ENCODE assay signal across 19 mouse cellular contexts in the genomic region with DNA sequence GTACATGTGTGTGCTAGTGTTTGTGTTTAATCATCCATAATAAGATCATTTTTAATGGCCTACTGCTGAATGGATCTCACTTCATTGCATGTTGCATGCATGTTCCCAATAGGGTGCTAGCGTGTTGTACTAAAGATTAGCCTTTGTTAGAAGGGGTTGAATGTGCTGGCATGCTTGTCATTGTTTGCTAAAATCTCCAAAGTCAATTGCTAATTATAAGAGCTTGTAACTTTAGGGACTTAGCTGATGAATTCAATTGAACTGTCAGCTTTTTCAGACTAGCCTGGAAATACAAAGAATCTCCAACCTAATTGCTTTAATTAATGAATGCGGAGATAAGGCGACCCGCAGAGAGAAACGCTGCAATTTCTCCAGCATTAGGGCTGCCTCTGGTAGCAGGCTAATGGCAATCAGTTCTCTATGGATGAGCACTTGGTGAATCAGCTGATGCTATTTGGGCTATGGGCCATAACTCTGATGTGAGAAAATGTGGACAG.
A peak's percentile ranks its signal among the peaks of the same experiment; 100 is the strongest.
DNase-seq lines count a peak whose midpoint lies in the region; ATAC-seq and TF ChIP-seq lines count a peak whose summit lies in the region.
"Had no signal": no experiment of that assay in that cellular context is flagged by ENCODE, and none has a peak within 500 bp of the region (broad histone marks: within the 10 kb centered on the region; RNA-seq: fewer than 3 reads in every experiment).

No protein-coding gene starts in this region.

- H3K27me3 ChIP-seq in embryonic facial prominence, embryonic 14.5 days (replicated peaks; ENCODE audit: control insufficient read depth, insufficient read depth, low read length), result no peaks in the 10 kb centered on the region
- H3K27me3 ChIP-seq in embryonic facial prominence, embryonic 10.5 days (replicated peaks; ENCODE audit: low read depth, poor library complexity, severe bottlenecking), result no peaks in the 10 kb centered on the region
- no peaks in the 10 kb centered on the region for H3K27me3 ChIP-seq in hindbrain, embryonic 13.5 days
- no peaks in the 10 kb centered on the region for H3K27me3 ChIP-seq in neural tube, embryonic 13.5 days
- H3K27me3 ChIP-seq: Patski had no signal

- no peak for TF ChIP-seq POLR2A in brain, embryonic 14.5 days (IDR thresholded peaks at IDR 0.05; ENCODE audit: borderline replicate concordance, extremely low read depth, insufficient read depth, insufficient read length, poor library complexity, severe bottlenecking)

- peak; percentile 57; the same call in 1 of the 2 replicates for ATAC-seq in embryonic facial prominence, embryonic 14.5 days (ENCODE audit: low read depth)
- ATAC-seq in hindbrain, embryonic 13.5 days (ENCODE audit: low FRiP score), result peak; percentile 86
- ATAC-seq in neural tube, embryonic 13.5 days (ENCODE audit: low read depth), result peak; percentile 86
- ATAC-seq in megakaryocyte progenitor cell, adult 5-6 weeks (replicated peaks; ENCODE audit: poor library complexity), result no peak
- ATAC-seq: intestine, postnatal 0 days; Patski had no signal

- TF ChIP-seq CTCF in brain, embryonic 14.5 days (IDR thresholded peaks at IDR 0.05; ENCODE audit: borderline replicate concordance, extremely low read depth, insufficient read depth, insufficient read length), result no peak

- WGBS in embryonic facial prominence, embryonic 14.5 days, result 72% methylated on average over 5 of the region's 5 CpGs
- 49% methylated on average over 5 of the region's 5 CpGs for WGBS in embryonic facial prominence, embryonic 10.5 days
- WGBS in hindbrain, embryonic 13.5 days, result 25% methylated on average over 5 of the region's 5 CpGs
- 43% methylated on average over 5 of the region's 5 CpGs for WGBS in neural tube, embryonic 13.5 days

- H3K4me3 ChIP-seq in embryonic facial prominence, embryonic 14.5 days (ENCODE audit: low read depth, low read length), result no peak overlapping the region
- H3K4me3 ChIP-seq in embryonic facial prominence, embryonic 10.5 days, result no peak overlapping the region
- no peak overlapping the region for H3K4me3 ChIP-seq in hindbrain, embryonic 13.5 days
- H3K4me3 ChIP-seq in neural tube, embryonic 13.5 days, result no peak overlapping the region
- H3K4me3 ChIP-seq: heart, embryonic 10.5 days had no signal

- no peaks in the 10 kb centered on the region for H3K36me3 ChIP-seq in embryonic facial prominence, embryonic 14.5 days (ENCODE audit: control insufficient read depth, insufficient read depth, low read length)
- H3K36me3 ChIP-seq in embryonic facial prominence, embryonic 10.5 days (replicated peaks), result no peaks in the 10 kb centered on the region
- H3K36me3 ChIP-seq in hindbrain, embryonic 13.5 days, result no peaks in the 10 kb centered on the region
- H3K36me3 ChIP-seq in neural tube, embryonic 13.5 days, result no peaks in the 10 kb centered on the region
- H3K36me3 ChIP-seq: heart, embryonic 10.5 days had no signal

- no peak overlapping the region for H3K27ac ChIP-seq in embryonic facial prominence, embryonic 14.5 days (replicated peaks; ENCODE audit: low read depth, low read length)
- H3K27ac ChIP-seq in embryonic facial prominence, embryonic 10.5 days (replicated peaks), result no peak overlapping the region
- peak overlapping the region; percentile 44; the same call in 1 of the 2 replicates for H3K27ac ChIP-seq in hindbrain, embryonic 13.5 days
- H3K27ac ChIP-seq in neural tube, embryonic 13.5 days (replicated peaks), result no peak overlapping the region; the same call in 1 of the 2 replicates
- H3K27ac ChIP-seq: heart, embryonic 10.5 days; macrophage had no signal

- peak; percentile 31 for DNase-seq in embryonic facial prominence, embryonic 14.5 days (ENCODE audit: low spot score)
- no peak for DNase-seq in embryonic facial prominence, embryonic 10.5 days (ENCODE audit: low spot score)
- DNase-seq in brain, embryonic 14.5 days (ENCODE audit: low read depth), result peak; percentile 87
- DNase-seq in adrenal gland, adult (ENCODE audit: inconsistent age in 2 of 2, low spot score in 1 of 2), result no peak
- DNase-seq in layer of hippocampus, adult 9-10 months (ENCODE audit: low spot score), result no peak
- DNase-seq: cerebellum, adult 11 months; gastrocnemius, postnatal 36 days; heart, postnatal 14 days; kidney, postnatal 14 days; layer of hippocampus, adult 9-11 months; liver; lung, adult 18-20 months had no signal

- no peak overlapping the region for H3K4me2 ChIP-seq in embryonic facial prominence, embryonic 14.5 days (ENCODE audit: low read depth, low read length)
- H3K4me2 ChIP-seq in hindbrain, embryonic 13.5 days, result no peak overlapping the region
- H3K4me2 ChIP-seq in neural tube, embryonic 13.5 days, result no peak overlapping the region

- no peak overlapping the region for H3K9ac ChIP-seq in embryonic facial prominence, embryonic 14.5 days (ENCODE audit: low read depth, low read length)
- no peak overlapping the region for H3K9ac ChIP-seq in hindbrain, embryonic 13.5 days
- no peak overlapping the region for H3K9ac ChIP-seq in neural tube, embryonic 13.5 days

- no peaks in the 10 kb centered on the region for H3K4me1 ChIP-seq in embryonic facial prominence, embryonic 14.5 days (ENCODE audit: control insufficient read depth, insufficient read depth, low read length)
- no peaks in the 10 kb centered on the region for H3K4me1 ChIP-seq in embryonic facial prominence, embryonic 10.5 days
- H3K4me1 ChIP-seq in hindbrain, embryonic 13.5 days (replicated peaks), result peaks cover 3% of the 10 kb centered on the region
- peaks cover 7% of the 10 kb centered on the region; the same call in 1 of the 2 replicates for H3K4me1 ChIP-seq in neural tube, embryonic 13.5 days (replicated peaks)
- H3K4me1 ChIP-seq: heart, embryonic 10.5 days had no signal

- no peaks in the 10 kb centered on the region for H3K9me3 ChIP-seq in embryonic facial prominence, embryonic 14.5 days (ENCODE audit: control insufficient read depth, low read length)
- no peaks in the 10 kb centered on the region for H3K9me3 ChIP-seq in embryonic facial prominence, embryonic 10.5 days
- H3K9me3 ChIP-seq in hindbrain, embryonic 13.5 days, result no peaks in the 10 kb centered on the region
- no peaks in the 10 kb centered on the region for H3K9me3 ChIP-seq in neural tube, embryonic 13.5 days
- H3K9me3 ChIP-seq: heart, embryonic 10.5 days had no signal

Comparison
In these comparisons a context has a peak if more than half of its experiments do, and no peak if none do; other contexts are left out.
1. DNase-seq: peak in embryonic facial prominence, embryonic 14.5 days (single experiment) and brain, embryonic 14.5 days (single experiment); none in embryonic facial prominence, embryonic 10.5 days (single experiment), adrenal gland, adult (0 of 2) and layer of hippocampus, adult 9-10 months (single experiment).